Mouse (Mus musculus): ENCODE measurements around the gene Gm5737.

Gene Gm5737

GRCm38 (mm10) chr7:120842345-120843036 lies 30.3 kb downstream of the Gm5737 start, which contains the start of gene Eef2k:
Eef2k (plus strand) TSS chr7:120842831.
- DNase-seq (ENCODE audit: low read depth, low spot score), result peak; percentile 92

GRCm38 (mm10) chr7:120843037-120843621 lies 31.0 kb downstream of the Gm5737 start:
- DNase-seq (ENCODE audit: low read depth, low spot score), result peak; percentile 76

- DNase-seq (ENCODE audit: low read depth, low spot score), result peak; percentile 31
Observed at GRCm38 (mm10) chr7:120843852-120844435, 31.8 kb downstream of the Gm5737 start.

- peak; percentile 72 for DNase-seq (ENCODE audit: low read depth, low spot score)
Observed at GRCm38 (mm10) chr7:120844689-120845088, 32.5 kb downstream of the Gm5737 start.

GRCm38 (mm10) chr7:120848831-120849512 lies 36.8 kb downstream of the Gm5737 start:
- no peak for DNase-seq (ENCODE audit: low read depth, low spot score)

- DNase-seq (ENCODE audit: low read depth, low spot score), result no peak
Observed at GRCm38 (mm10) chr7:120850165-120850564, 38.0 kb downstream of the Gm5737 start.

- no peak for DNase-seq (ENCODE audit: low read depth, low spot score)
Observed at GRCm38 (mm10) chr7:120859854-120860253, 47.7 kb downstream of the Gm5737 start.

- DNase-seq (ENCODE audit: low read depth, low spot score), result peak; percentile 69
Observed at GRCm38 (mm10) chr7:120860799-120861487, 48.8 kb downstream of the Gm5737 start.

GRCm38 (mm10) chr7:120861488-120862047 lies 49.4 kb downstream of the Gm5737 start:
- no peak for DNase-seq (ENCODE audit: low read depth, low spot score)

- no peak for DNase-seq (ENCODE audit: low read depth, low spot score)
Observed at GRCm38 (mm10) chr7:120862196-120862595, 50.0 kb downstream of the Gm5737 start.

GRCm38 (mm10) chr7:120862626-120863025 lies 50.5 kb downstream of the Gm5737 start:
- DNase-seq (ENCODE audit: low read depth, low spot score), result no peak

- no peak for DNase-seq (ENCODE audit: low read depth, low spot score)
Observed at GRCm38 (mm10) chr7:120863476-120863875, 51.3 kb downstream of the Gm5737 start.

- peak; percentile 17 for DNase-seq (ENCODE audit: low read depth, low spot score)
Observed at GRCm38 (mm10) chr7:120865100-120865499, 52.9 kb downstream of the Gm5737 start.

- no peak for DNase-seq (ENCODE audit: low read depth, low spot score)
Observed at GRCm38 (mm10) chr7:120865832-120866231, 53.7 kb downstream of the Gm5737 start.

GRCm38 (mm10) chr7:120866684-120867083 lies 54.5 kb downstream of the Gm5737 start:
- DNase-seq (ENCODE audit: low read depth, low spot score), result no peak

- DNase-seq (ENCODE audit: low read depth, low spot score), result no peak
Observed at GRCm38 (mm10) chr7:120867720-120868119, 55.6 kb downstream of the Gm5737 start.

- DNase-seq (ENCODE audit: low read depth, low spot score), result no peak
Observed at GRCm38 (mm10) chr7:120869883-120870282, 57.7 kb downstream of the Gm5737 start.

GRCm38 (mm10) chr7:120870431-120871008 lies 58.4 kb downstream of the Gm5737 start:
- DNase-seq (ENCODE audit: low read depth, low spot score), result no peak

- no peak for DNase-seq (ENCODE audit: low read depth, low spot score)
Observed at GRCm38 (mm10) chr7:120873083-120873482, 60.9 kb downstream of the Gm5737 start.

GRCm38 (mm10) chr7:120874021-120874420 lies 61.9 kb downstream of the Gm5737 start:
- DNase-seq (ENCODE audit: low read depth, low spot score), result no peak
